Mouse (Mus musculus): Measurements from ENCODE around the gene Foxn2. TPM values are rescaled to one million over a fixed set of nuclear protein-coding genes. Genes with fewer than 3 reads are reported as not detected.
"Not testable (repeated sequence)": the region's sequence is repeated elsewhere in the genome, so short reads cannot be mapped to it uniquely, and the experiment has no call there.

Gene Foxn2
- polyA plus RNA-seq, 1 experiment from 2014 or later: 10.3 TPM

DNA sequence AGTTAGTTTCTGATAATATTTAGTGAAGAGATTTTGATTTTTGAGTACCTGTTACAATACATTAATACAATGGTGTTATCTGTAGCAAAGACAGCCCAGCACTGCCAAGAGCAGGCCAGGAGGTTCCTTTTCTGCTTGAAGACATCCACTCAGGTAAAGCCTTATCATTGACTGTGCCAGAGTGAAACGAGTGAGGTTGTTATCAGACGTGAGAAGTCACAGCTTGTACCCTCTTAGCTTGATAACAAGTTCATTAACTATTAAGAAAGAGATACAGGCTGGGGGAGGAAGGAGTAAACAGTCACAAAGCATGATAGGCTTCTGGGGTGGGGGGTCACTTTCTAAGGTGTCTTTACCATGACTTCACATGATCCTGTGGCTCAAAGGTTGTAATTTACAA is 19.0 kb downstream of the Foxn2 start:
- peaks cover 15% of the 10 kb centered on the region for H3K36me3 ChIP-seq
- no peak overlapping the region for H3K27ac ChIP-seq
- no peak overlapping the region for H3K4me3 ChIP-seq
- no peaks in the 10 kb centered on the region for H3K4me1 ChIP-seq (replicated peaks)
- no peak for DNase-seq (ENCODE audit: low spot score)
- no peaks in the 10 kb centered on the region for H3K9me3 ChIP-seq
- H3K27me3 ChIP-seq (ENCODE audit: insufficient read depth, poor library complexity, severe bottlenecking): no peaks in the 10 kb centered on the region
- 82% methylated on average over 2 of the region's 2 CpGs for WGBS

DNA sequence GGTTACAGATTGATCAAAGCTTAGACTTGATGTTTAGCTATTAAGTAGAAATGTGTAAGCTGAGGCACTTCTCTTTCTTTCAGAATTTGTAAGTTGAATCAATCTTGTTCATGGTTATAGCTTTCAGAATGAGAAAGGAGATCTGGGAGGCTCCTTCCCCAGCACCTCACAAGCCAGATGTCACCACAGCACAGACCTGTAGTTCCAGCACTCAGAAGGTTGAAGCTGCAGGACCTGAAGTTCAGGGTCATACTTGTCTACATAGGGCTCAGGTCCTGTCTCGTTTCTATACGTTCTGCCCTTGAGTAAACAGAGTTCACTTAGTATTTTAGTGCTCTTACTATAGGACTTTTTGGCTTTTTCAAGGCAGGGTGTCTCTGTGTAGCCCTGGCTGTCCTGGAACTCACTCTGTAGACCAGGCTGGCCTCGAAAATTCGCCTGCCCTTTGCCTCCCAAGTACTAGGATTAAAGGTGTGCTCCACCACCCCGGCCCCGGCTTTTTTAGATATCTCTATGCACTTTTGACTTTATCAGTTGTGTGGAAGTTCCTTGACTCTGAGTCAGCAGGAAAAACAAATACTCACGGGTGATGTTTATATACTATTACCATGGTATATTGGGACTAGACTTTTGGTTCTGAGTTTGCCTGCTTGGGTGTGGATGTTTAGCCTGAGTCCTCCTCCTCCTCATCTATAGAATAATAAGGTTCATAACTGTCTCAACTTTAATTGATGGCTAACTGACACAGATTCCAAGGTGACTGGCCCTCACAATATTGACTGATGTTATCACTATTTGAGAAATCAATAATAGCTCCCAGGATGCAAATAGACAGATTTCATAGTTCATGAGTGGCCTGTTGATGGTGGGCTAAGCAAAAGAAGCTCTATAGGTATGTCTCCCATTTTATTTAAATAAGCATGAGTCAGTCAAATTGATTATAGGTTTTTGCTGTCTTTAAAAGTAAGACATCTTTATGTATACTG is 19.7 kb downstream of the Foxn2 start:
- H3K4me1 ChIP-seq (replicated peaks): no peaks in the 10 kb centered on the region

DNA sequence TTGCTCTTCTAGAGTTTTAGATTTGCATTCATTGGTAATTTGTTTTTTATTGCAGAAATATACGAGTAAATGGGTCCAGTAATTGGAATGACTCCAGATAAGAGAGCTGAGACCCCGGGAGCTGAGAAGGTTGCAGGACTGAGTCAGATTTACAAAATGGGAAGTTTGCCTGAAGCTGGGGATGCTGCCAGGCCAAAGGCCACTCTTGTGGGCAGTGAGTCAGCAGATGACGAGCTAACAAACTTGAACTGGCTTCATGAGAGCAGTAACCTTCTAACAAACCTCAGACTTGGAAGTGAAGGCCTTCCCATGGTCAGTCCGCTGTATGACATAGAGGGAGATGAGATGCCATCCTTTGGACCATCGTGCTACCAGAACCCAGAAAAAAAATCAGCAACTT is 22.1 kb downstream of the Foxn2 start:
- H3K27me3 ChIP-seq (ENCODE audit: insufficient read depth, poor library complexity, severe bottlenecking): no peaks in the 10 kb centered on the region
- H3K36me3 ChIP-seq: peaks cover 42% of the 10 kb centered on the region
- WGBS: 91% methylated on average over 5 of the region's 5 CpGs
- no peak overlapping the region for H3K27ac ChIP-seq
- no peaks in the 10 kb centered on the region for H3K9me3 ChIP-seq
- DNase-seq (ENCODE audit: low spot score): no peak
- no peak overlapping the region for H3K4me3 ChIP-seq
- H3K4me1 ChIP-seq (replicated peaks): no peaks in the 10 kb centered on the region

More for the DNA sequence above, 19.7 kb downstream of the Foxn2 start:
- WGBS: 91% methylated on average over 7 of the region's 7 CpGs
- DNase-seq (ENCODE audit: low spot score): no peak
- Histone ChIP-seq H3K9me3 (no peaks in the 10 kb centered on the region), H3K27ac (no peak overlapping the region), H3K4me3 (no peak overlapping the region), H3K36me3 (peaks cover 21% of the 10 kb centered on the region), H3K27me3 (ENCODE audit: insufficient read depth, poor library complexity, severe bottlenecking) (no peaks in the 10 kb centered on the region)

DNA sequence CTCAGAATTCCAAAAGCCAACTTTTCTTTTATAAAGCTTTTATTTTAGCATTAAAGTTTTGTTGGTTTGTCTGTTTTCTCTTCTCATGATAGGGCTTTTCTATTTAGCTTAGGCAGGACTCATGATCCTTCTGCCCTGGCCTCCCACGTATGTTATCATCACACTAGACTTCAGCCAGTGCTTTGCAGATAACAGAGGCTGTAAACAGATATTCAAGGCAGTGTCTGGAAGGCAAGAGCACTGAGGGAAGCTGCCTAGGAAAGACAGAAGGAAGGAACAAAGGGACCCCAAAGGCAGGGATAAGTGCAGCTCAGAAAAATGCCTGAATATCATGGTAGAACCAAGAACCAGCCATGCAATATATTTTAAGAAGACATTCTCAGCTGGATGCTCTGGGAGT is 26.1 kb downstream of the Foxn2 start:
- 91% methylated on average over 1 of the region's 1 CpGs for WGBS
- Histone ChIP-seq H3K27me3 (ENCODE audit: insufficient read depth, poor library complexity, severe bottlenecking) (no peaks in the 10 kb centered on the region), H3K4me3 (no peak overlapping the region), H3K36me3 (peaks cover 81% of the 10 kb centered on the region), H3K4me1 (replicated peaks) (no peaks in the 10 kb centered on the region), H3K27ac (no peak overlapping the region), H3K9me3 (peaks cover 5% of the 10 kb centered on the region; the same call in 1 of the 2 replicates)
- DNase-seq (ENCODE audit: low spot score): no peak

DNA sequence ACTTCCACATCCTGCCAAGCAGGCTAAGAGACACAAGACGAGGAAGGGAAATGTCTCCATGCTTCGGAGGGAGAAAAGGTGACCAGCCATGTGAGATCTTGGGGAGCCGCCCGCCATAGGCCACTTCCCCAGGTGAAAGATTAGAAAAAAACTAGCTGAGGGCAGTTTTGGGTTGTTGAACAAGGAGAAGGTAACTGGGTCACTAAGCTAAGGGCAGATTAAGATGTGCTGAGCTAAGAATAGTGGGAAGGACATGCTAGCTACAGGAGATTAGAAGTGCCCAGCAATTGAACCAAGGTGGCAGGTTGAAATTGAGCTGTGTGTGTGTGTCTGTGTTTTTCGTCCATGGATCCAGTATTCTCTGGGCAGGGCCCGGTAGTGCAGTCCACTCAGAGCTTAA is 27.2 kb downstream of the Foxn2 start:
- Histone ChIP-seq H3K4me3 (no peak overlapping the region), H3K27me3 (ENCODE audit: insufficient read depth, poor library complexity, severe bottlenecking) (no peaks in the 10 kb centered on the region), H3K36me3 (peaks cover 82% of the 10 kb centered on the region), H3K27ac (no peak overlapping the region), H3K4me1 (replicated peaks) (no peaks in the 10 kb centered on the region), H3K9me3 (peaks cover 5% of the 10 kb centered on the region; the same call in 1 of the 2 replicates)
- no peak for DNase-seq (ENCODE audit: low spot score)
- WGBS: 93% methylated on average over 6 of the region's 6 CpGs

DNA sequence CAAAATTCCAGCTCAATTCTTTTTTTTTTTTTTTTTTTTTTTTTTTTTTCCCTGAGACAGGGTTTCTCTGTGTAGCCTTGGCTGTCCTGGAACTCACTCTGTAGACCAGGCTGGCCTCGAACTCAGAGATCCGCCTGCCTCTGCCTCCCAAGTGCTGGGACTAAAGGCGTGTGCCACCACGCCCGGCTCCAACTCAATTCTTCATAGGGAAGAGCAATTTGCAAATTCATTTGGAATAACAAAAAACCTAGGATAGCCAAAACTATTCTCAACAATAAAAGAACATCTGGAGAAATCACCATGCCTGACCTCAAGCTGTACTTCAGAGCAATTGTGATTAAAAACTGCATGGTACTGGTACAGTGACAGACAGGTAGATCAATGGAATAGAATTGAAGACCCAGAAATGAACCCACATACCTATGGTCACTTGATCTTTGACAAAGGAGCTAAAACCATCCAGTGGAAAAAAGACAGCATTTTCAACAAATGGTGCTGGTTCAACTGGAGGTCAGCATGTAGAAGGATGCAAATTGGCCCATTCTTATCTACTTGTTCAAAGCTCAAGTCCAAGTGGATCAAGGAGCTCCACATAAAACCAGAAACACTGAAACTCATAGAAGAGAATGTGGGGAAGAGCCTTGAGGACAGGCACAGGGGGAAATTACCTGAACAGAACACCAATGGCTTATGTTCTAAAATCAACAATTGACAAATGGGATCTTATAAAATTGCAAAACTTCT is 28.3 kb downstream of the Foxn2 start:
- WGBS: 94% methylated on average over 5 of the region's 5 CpGs
- H3K36me3 ChIP-seq: peaks cover 72% of the 10 kb centered on the region

DNA sequence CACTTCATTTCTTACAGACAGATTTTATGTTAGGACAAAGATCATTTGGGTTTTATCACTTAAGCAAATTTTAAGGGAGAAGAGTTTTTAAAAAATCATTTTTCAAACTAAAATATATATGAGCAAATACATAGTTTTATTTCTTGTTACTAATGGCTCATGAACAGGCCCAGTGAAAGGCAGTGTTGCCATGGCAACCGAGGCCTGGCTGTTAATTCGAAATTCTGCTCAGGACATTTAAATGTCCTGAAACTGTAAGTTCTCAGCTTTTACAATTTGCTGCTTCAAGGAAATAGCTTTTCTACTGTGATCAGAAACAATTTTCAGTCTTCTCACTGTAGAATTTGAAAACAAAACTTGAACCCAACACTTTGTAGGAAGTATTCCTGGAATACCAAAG is 33.3 kb downstream of the Foxn2 start:
- Histone ChIP-seq H3K9me3 (peaks cover 5% of the 10 kb centered on the region; the same call in 1 of the 2 replicates), H3K27me3 (ENCODE audit: insufficient read depth, poor library complexity, severe bottlenecking) (no peaks in the 10 kb centered on the region), H3K36me3 (peaks cover 55% of the 10 kb centered on the region), H3K27ac (no peak overlapping the region), H3K4me1 (replicated peaks) (no peaks in the 10 kb centered on the region), H3K4me3 (no peak overlapping the region)
- DNase-seq (ENCODE audit: low spot score): no peak
- 75% methylated on average over 2 of the region's 2 CpGs for WGBS

More for the DNA sequence above, 28.3 kb downstream of the Foxn2 start:
- not testable (repeated sequence) for H3K9me3 ChIP-seq; H3K4me3 ChIP-seq; H3K27ac ChIP-seq; DNase-seq (ENCODE audit: low spot score); H3K27me3 ChIP-seq (ENCODE audit: insufficient read depth, poor library complexity, severe bottlenecking); H3K4me1 ChIP-seq (replicated peaks)

DNA sequence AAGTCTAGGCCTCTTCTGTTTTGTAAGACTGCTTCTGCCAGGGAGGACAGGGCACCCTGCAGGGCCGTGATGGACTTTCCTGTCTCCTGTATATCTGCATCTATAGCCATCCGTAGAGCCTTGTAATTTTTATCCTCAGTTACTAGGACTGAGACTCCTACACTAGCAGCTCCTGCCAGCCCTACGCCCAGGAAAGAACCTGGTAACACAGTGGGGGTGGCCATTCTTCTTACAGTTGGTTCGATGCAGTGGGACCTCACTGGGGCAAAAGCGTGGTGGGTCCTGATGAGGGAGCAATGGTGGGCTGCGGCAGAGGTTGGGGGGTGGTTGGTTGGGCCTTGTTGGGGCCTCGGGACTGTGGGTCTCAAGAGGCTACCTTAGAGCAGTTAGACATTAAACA is 36.7 kb downstream of the Foxn2 start:
- H3K36me3 ChIP-seq: peaks cover 31% of the 10 kb centered on the region
- 93% methylated on average over 7 of the region's 7 CpGs for WGBS
- H3K4me3 ChIP-seq: no peak overlapping the region
- H3K27me3 ChIP-seq (ENCODE audit: insufficient read depth, poor library complexity, severe bottlenecking): no peaks in the 10 kb centered on the region
- H3K4me1 ChIP-seq (replicated peaks): no peaks in the 10 kb centered on the region
- DNase-seq (ENCODE audit: low spot score): no peak
- no peaks in the 10 kb centered on the region for H3K9me3 ChIP-seq
- no peak overlapping the region for H3K27ac ChIP-seq

DNA sequence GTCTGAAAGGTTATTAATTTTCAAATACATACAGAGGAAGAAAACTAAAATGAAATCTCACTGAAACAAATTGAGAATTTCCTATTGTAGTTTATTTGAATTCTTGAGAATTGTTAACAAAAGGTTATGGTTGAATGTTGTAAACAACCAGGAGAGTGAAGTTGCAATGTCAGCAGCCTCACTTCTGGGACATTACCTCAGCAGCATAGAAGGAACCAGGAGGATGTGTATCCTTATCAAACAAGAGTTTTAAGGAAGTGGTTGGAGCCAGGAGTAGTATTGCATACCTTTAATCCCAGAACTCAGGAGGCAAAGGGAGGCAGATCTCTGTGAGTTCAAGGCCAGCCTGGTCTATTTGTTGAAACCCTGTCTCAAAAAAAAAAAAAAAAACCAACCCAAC is 37.2 kb downstream of the Foxn2 start:
- H3K27ac ChIP-seq: no peak overlapping the region
- no peak for DNase-seq (ENCODE audit: low spot score)
- peaks cover 30% of the 10 kb centered on the region for H3K36me3 ChIP-seq
- H3K4me3 ChIP-seq: no peak overlapping the region
- no peaks in the 10 kb centered on the region for H3K9me3 ChIP-seq
- no peaks in the 10 kb centered on the region for H3K27me3 ChIP-seq (ENCODE audit: insufficient read depth, poor library complexity, severe bottlenecking)
- H3K4me1 ChIP-seq (replicated peaks): no peaks in the 10 kb centered on the region

DNA sequence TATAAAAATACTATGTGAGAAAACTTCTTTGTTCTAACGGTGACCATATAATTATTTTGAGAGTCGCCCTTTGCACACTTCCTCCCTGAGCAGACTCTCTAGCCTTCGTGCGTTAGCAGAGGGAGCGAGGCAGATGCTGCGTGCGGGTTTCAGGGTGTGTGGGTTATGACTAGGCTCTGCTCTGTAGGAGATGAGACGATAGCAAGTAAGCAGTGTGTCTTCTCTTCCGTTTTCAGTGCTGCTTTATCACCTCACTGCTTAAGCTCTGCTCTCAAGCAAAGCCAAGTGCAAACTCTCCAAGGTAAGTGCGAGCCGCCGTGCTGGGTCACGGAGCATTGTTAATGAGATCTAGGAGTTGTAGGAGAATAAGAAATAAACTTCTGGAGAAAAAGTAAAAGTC is 38.5 kb downstream of the Foxn2 start:
- 91% methylated on average over 13 of the region's 13 CpGs for WGBS
- DNase-seq (ENCODE audit: low spot score): no peak
- Histone ChIP-seq H3K36me3 (peaks cover 30% of the 10 kb centered on the region), H3K4me1 (replicated peaks) (no peaks in the 10 kb centered on the region), H3K9me3 (no peaks in the 10 kb centered on the region), H3K27ac (no peak overlapping the region), H3K4me3 (no peak overlapping the region), H3K27me3 (ENCODE audit: insufficient read depth, poor library complexity, severe bottlenecking) (no peaks in the 10 kb centered on the region)

DNA sequence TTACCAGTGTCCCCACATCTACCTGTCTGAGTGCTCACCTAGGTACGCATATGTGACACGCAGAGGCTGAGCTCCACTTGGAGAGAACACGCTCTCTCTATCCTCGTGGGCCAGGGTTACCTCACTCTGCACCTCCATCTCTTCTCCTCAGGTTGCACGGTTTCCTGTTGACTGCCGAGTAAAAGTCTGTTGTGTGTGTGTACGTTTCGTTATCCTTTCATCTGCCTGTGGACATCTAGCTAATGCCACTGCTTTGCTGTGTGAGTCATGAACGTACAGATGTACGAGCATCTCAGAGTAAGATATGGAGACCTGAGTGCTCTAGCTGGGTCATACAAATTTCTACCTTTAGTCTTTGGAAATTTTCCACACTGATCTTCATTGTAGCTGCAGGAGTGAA is 39.9 kb downstream of the Foxn2 start:
- Histone ChIP-seq H3K4me1 (replicated peaks) (no peaks in the 10 kb centered on the region), H3K27ac (no peak overlapping the region), H3K27me3 (ENCODE audit: insufficient read depth, poor library complexity, severe bottlenecking) (no peaks in the 10 kb centered on the region), H3K9me3 (no peaks in the 10 kb centered on the region), H3K36me3 (peaks cover 30% of the 10 kb centered on the region), H3K4me3 (no peak overlapping the region)
- WGBS: 94% methylated on average over 10 of the region's 10 CpGs
- DNase-seq (ENCODE audit: low spot score): no peak

DNA sequence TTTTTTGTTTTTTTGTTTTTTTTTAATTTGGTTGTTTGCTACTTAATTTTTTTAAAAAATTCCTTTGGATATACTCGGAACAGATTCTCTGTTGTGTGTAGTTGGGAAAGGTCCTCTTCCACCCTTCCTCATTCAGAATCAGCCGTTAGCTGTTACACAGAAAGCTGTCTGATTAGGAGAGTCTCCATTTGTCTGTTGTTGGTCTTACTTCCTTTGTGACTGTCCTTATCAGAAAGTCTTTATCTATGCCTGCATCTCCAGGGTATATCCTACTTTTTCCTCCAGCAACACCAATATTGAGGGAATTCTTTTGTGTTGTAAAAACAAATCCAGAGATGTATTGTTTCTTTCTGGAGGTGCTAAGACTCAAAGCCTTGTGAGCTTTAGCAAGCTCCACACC is 40.6 kb downstream of the Foxn2 start:
- WGBS: 95% methylated on average over 2 of the region's 2 CpGs
- no peak overlapping the region for H3K4me3 ChIP-seq

DNA sequence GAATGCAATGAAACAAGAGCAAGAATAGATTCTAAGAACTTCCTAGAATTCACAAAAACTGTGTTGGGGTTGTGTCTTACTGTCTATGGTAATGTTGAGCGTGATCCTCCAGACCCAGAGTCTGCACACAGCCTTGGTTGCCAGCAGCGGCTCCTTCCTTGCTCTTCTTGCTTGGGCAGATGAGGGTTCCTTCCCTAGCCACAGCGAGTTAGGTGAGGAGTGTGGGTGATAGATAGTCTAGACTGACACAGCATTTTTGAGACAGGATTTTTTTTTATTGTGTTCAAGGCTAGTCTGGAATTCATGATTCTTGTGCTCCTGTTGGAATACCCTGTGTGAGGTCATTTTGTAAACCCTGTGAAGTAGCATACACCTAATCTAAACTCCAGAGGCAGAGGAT is 41.1 kb downstream of the Foxn2 start:
- no peak overlapping the region for H3K27ac ChIP-seq
- no peaks in the 10 kb centered on the region for H3K27me3 ChIP-seq (ENCODE audit: insufficient read depth, poor library complexity, severe bottlenecking)
- no peak overlapping the region for H3K4me3 ChIP-seq
- 92% methylated on average over 3 of the region's 3 CpGs for WGBS
- no peaks in the 10 kb centered on the region for H3K9me3 ChIP-seq
- DNase-seq (ENCODE audit: low spot score): no peak
- no peaks in the 10 kb centered on the region for H3K4me1 ChIP-seq (replicated peaks)
- peaks cover 23% of the 10 kb centered on the region for H3K36me3 ChIP-seq

More for the DNA sequence above, 40.6 kb downstream of the Foxn2 start:
- H3K9me3 ChIP-seq: no peaks in the 10 kb centered on the region
- no peaks in the 10 kb centered on the region for H3K4me1 ChIP-seq (replicated peaks)
- H3K36me3 ChIP-seq: peaks cover 23% of the 10 kb centered on the region
- DNase-seq (ENCODE audit: low spot score): no peak
- H3K27ac ChIP-seq: no peak overlapping the region
- no peaks in the 10 kb centered on the region for H3K27me3 ChIP-seq (ENCODE audit: insufficient read depth, poor library complexity, severe bottlenecking)
